Mouse (Mus musculus): ENCODE results near the gene Ibsp.

GRCm38 (mm10) chr5:104294201-104294600 lies 4.8 kb upstream of the Ibsp start:
- TF ChIP-seq GATA1 (IDR thresholded peaks at IDR 0.05; ENCODE audit: low read length): no peak
- TF ChIP-seq TAL1 (IDR thresholded peaks at IDR 0.05; ENCODE audit: low read length): no peak
